Mouse (Mus musculus) adrenal gland, adult 8-10 months (tissue): ENCODE measurements around the gene Nsrp1. TPM values are rescaled to one million over a fixed set of nuclear protein-coding genes. Genes with fewer than 3 reads are reported as not detected.
"Not testable (repeated sequence)": the region's sequence is repeated elsewhere in the genome, so short reads cannot be mapped to it uniquely, and the experiment has no call there.

Source experiments
- DNase-seq: peaks from one replicate; pipeline ENCODE4 v3.0.0; 2022
- total RNA-seq, 4 experiments: library from RNA; stranded (reverse); gene quantifications; 2 replicates each; pipeline ENCODE4 v1.2.4; 2022

The Nsrp1 gene
- total RNA-seq = 10 to 100 TPM; 15.6 to 25.9 (median 20.2) TPM

DNA sequence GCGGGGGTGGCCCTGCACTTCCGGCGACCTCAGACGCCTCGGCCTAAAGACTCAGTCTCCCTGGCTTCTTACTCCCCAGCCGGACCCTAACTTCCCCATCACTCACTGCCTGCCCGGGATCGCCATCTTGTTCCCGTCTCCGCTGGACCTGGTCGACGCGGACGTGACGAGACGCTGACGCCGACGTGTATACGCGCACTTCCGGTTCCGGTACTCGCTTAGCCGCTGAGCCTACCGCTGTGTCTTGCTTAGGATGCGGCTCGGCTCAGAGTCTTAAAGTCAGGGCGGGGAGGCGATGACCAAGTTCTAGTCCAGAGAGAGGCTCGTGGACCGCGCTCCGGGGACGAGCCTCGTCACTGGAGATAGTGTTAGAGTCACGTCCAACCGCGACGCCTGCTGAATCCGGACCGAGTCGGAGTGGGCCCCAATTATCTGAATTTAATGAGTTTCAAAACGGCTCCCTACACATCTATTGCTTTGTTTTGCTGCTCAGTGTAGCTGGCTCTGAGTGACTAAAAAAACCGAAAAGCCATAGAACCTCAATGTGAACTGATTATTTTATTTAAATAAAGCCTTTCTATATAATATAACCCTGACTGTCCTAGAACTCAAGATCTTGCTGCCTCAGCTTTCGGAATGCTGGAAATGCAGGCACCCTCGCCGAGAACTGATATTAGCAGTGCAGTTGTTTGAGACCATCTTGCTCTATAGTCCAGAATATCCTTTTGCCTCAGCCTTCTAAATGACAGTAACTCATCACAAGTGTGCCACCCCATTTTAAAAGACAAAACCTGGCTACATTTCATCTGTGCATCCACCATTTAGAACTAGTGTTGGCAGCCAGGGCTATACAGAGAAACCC is at the start of gene Nsrp1:
TSS of gene Nsrp1 (minus strand) at position 163 of the 862 bp plus-strand sequence.
- peak; percentile 89 for DNase-seq

- DNase-seq = no peak
Measured at GRCm38 (mm10) chr11:77111141-77111540, 32.9 kb upstream of the Nsrp1 start.

GRCm38 (mm10) chr11:77108442-77108841 is 30.2 kb upstream of the Nsrp1 start:
- no peak for DNase-seq

DNA sequence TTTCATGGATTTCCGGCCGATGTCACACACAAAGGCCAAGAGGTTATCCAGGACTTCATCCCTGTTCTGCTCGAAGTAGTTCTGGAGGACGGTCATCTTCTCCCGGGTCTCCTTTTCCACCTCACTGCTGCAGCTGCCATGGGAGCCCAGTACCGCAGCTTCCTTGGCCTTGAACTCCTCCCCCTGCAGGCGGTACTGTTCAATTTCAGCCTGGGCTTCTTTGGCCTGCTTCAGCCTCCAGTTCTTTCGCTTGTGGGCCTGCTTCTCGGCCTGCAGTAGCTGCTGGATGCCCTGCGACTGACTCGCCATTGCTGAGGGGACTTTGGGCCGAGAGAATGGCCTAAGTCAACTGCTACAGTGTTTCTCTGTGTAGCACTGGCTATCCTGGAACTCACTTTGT is 29.6 kb upstream of the Nsrp1 start:
- DNase-seq = not testable (repeated sequence)

DNA sequence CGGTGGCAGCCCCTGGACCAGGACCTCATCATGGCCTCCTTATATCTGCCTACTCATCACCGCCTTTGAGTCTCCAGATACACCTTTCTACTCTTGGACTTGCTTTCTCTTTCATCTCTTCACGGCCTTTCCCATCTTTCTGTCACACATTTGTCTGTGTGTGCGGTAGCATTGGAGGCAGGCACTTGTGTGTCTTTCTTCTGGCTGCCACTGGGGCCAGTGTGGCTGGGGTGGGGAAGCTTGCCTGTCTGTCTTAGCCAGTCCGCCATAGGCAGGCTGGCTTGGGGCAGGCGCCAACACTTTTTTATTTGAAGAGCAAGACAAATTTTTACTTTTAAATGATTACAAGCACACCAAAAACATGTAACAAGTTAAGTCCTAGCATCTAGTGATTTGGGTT is 28.7 kb upstream of the Nsrp1 start:
- no peak for DNase-seq

GRCm38 (mm10) chr11:77100137-77100937 is 22.1 kb upstream of the Nsrp1 start:
- peak; percentile 43 for DNase-seq

DNA sequence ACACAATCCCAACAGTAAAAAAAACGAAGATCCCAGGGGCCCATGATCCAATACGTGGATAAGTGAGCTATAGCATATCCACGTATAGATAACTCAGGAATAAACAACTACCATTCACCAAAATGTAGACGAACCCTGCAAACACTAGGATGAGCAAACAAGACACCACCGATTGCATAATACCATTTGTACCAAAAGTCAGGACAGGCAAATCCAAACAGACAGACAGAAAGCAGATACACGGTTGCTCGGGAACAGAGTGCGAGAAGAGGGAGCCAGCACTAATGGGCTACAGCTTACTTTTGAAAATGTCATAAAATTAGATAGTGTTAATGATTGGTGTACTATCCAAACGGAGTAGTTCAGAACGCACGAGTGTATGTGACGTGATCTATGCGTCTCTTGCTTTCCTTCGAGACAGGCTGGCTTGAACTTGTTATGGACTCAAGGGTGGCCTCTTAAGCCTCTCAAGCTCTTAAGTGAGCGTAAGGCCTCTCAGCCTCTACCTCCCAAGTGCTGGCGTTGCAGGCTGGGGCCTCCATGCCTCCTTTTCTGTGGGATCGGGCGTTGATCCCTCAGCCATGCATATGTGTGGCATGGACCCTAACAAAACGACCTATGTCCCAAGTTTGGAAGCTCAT is 20.2 kb upstream of the Nsrp1 start:
- no peak for DNase-seq

DNA sequence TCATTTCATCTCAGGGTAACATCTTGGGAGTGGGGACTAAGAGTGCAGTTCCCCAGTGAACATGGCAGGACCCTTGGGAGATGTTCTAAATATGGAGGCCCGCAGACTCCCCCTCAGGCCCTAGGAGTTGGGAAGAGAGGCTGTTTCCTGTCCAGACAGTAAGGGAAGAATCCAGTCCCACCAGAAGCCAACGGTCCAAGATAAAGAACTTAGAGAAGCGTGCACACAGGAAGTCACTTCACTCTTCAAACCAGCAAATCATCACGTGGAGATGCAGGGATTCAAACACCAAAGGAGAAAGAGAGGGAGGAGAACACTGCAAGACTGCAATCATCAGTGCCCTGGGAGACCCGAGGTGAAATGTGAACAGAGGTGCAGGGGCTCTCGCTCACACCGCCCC is 18.8 kb upstream of the Nsrp1 start:
- no peak for DNase-seq

DNA sequence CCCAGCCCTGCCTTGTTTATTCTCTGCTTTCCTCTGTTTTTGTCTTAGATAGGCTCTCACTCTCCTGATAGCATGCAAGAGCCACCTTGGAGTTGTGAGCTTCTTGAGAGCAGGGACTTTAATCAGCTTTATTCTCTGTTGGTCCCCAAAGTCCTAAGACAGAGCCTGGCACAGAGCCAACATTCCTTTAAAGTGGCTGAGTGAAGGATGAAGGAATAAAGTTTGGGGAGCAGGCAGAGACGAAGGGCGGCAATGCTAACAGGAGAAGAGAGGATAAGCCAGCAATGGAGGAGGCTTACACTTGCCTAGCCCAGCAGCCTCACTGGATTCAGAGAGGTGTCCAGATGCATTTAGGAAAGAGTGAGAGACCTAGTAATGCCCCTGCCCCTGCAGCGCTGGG is 18.3 kb upstream of the Nsrp1 start:
- DNase-seq = no peak

DNA sequence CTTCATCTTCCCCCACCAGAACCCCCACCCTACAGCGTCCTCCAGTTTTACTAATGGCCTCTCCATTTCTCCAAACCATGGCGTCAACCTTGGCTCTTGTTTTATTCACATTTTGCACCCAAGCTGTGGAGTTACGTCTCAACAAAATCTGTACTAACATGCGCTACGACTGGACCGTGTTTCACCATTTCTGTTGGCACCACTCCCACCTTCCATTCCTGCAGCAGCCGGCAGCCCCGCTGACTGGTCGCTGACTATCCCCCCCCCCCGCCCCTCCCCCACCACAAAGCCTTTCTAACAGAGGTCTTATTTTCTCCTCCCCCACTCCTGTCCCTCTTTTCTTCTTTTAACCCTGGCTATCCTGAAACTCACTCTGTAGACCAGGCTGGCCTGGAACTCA is 17.0 kb upstream of the Nsrp1 start:
- DNase-seq = no peak

DNA sequence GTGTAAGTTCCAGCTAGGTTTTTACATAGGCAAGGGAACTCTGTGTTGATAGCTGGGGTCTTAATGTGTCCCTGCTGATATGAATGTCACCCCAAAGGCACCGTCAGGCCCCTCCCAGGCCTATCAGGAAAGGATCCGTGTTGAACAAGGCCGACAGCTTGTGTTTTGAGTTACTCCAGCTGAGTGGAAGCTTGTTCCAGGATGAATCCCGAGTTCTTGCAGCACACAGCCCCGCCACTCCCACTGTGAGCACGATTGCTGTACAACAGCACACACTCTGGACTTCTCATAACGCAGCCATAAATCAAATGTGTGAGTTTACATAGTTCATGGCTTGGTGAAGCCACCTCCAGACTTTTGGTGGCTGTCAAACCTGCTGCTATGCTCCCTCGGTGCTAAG is 15.9 kb upstream of the Nsrp1 start:
- DNase-seq = no peak

- DNase-seq = no peak
Measured at GRCm38 (mm10) chr11:77093208-77093607, 15.0 kb upstream of the Nsrp1 start.

- DNase-seq = no peak
Measured at GRCm38 (mm10) chr11:77089162-77089561, 10.9 kb upstream of the Nsrp1 start.

DNA sequence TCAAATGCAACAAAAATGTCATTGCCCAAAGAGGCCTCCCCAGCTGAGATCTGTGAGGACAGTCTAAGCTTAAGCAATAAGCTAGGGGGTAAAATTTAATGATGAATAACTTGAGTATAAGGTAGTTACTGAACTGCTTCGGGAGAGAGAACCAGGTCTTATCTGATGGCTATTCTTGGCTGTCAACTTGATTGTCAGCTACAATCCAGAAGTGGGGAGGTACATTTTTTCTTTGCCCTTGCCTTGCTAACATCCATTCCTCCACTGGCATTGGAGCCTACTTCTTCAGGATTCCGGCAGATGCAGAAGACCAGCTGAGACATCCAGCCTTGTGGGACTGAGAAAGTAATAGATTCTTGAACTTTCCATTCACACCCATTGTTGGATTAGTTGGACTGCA is 8.8 kb upstream of the Nsrp1 start:
- no peak for DNase-seq

GRCm38 (mm10) chr11:77084001-77084682 is 5.9 kb upstream of the Nsrp1 start:
- no peak for DNase-seq

DNA sequence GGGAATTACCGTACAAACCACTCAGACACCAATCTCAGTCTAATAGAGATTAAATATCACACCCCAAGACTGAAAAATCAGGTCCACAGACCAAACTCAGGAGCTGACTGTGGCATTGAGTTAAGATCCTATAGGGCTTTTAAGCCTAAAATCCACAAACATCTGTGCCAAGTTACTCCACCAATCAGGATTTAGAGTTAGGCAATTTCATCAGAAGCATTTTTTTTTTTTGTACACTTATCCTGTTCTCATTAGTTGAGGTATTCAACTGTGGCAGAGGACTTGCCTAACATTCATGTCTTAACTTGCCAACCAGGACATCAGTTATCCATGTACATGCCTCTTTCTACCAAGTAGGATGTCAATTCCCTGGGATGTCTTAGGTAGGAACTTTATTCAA is 1.1 kb upstream of the Nsrp1 start:
- DNase-seq = no peak

- DNase-seq = no peak
Measured at GRCm38 (mm10) chr11:77077792-77078191, 443 bp downstream of the Nsrp1 start.

GRCm38 (mm10) chr11:77077331-77077730 is 904 bp downstream of the Nsrp1 start:
- not testable (repeated sequence) for DNase-seq

DNA sequence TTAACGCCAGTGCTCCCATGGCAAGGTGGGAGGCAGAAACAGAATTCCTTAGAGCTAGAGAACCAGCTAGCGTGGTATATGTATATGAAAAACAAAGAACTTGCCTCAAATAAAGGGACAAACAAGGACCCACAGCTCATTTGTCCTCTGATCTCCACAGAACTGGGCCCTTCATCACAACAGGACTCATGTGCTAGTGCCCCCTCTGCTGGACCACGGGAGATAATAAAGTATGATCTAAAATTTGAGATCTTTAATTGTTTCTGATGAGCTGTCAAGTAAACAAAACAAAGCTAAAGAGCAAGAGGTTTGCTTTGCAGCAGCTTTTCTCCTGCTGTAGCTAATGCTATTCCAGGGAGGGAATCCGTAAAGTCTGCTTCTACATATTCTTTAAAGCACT is 7.5 kb downstream of the Nsrp1 start:
- DNase-seq = no peak

GRCm38 (mm10) chr11:77068825-77069224 is 9.4 kb downstream of the Nsrp1 start:
- no peak for DNase-seq

GRCm38 (mm10) chr11:77063406-77063805 is 14.8 kb downstream of the Nsrp1 start:
- no peak for DNase-seq

- DNase-seq = no peak
Measured at GRCm38 (mm10) chr11:77061951-77062350, 16.3 kb downstream of the Nsrp1 start.

GRCm38 (mm10) chr11:77042816-77043215 is 35.4 kb downstream of the Nsrp1 start:
- DNase-seq = no peak
